21 mouse cellular contexts compared by ENCODE assay signal in the genomic region with DNA sequence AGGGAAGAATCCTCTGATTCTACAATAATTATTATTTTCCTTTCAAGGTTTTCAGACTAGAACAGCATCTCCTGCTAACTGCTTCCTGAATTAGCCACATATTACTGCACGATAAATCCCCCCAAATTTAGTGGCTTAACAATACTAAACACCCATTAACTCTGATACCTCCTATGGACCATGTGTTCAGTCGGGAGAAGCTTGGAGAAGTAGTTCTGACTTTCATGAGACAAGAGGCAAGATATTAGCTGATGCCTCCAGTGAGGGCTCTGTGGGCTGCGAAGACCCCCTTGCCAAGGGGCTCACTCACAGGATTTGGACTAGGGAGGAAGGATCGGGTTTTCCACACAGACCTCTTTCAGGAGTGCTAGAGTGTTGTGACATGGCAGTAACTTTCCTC.
A peak's percentile ranks its signal among the peaks of the same experiment; 100 is the strongest.
DNase-seq lines count a peak whose midpoint lies in the region; ATAC-seq lines count a peak whose summit lies in the region.
"Had no signal": no experiment of that assay in that cellular context is flagged by ENCODE, and none has a peak within 500 bp of the region (broad histone marks: within the 10 kb centered on the region; RNA-seq: fewer than 3 reads in every experiment).

No protein-coding gene starts in this region.

- no peak overlapping the region for H3K9ac ChIP-seq in midbrain, embryonic 11.5 days (ENCODE audit: low read length)
- H3K9ac ChIP-seq in midbrain, embryonic 13.5 days (replicated peaks) = no peak overlapping the region

- H3K9me3 ChIP-seq in heart, embryonic 10.5 days = no peaks in the 10 kb centered on the region
- no peaks in the 10 kb centered on the region for H3K9me3 ChIP-seq in midbrain, embryonic 11.5 days (ENCODE audit: control insufficient read depth, low read length)
- no peaks in the 10 kb centered on the region for H3K9me3 ChIP-seq in midbrain, embryonic 13.5 days
- H3K9me3 ChIP-seq: G1E had no signal

- H3K27me3 ChIP-seq in heart, embryonic 10.5 days (ENCODE audit: insufficient read depth, poor library complexity, severe bottlenecking) = no peaks in the 10 kb centered on the region
- no peaks in the 10 kb centered on the region for H3K27me3 ChIP-seq in midbrain, embryonic 11.5 days (ENCODE audit: control insufficient read depth, insufficient read depth, low read length)
- no peaks in the 10 kb centered on the region for H3K27me3 ChIP-seq in midbrain, embryonic 13.5 days
- H3K27me3 ChIP-seq: CH12.LX, Patski had no signal

- 83% methylated on average over 4 of the region's 4 CpGs for WGBS in heart, embryonic 10.5 days
- WGBS in midbrain, embryonic 11.5 days = 87% methylated on average over 4 of the region's 4 CpGs
- WGBS in midbrain, embryonic 13.5 days = 87% methylated on average over 4 of the region's 4 CpGs

- intact Hi-C loops in heart, postnatal 36 days (cut with DNase I) = no loop called here
- intact Hi-C loops in heart, postnatal 10 days (cut with DNase I) = no loop called here

- H3K36me3 ChIP-seq in heart, embryonic 10.5 days = no peaks in the 10 kb centered on the region
- no peaks in the 10 kb centered on the region for H3K36me3 ChIP-seq in midbrain, embryonic 11.5 days (ENCODE audit: control insufficient read depth, insufficient read depth, low read length)
- no peaks in the 10 kb centered on the region for H3K36me3 ChIP-seq in midbrain, embryonic 13.5 days
- H3K36me3 ChIP-seq: G1E had no signal

- ATAC-seq in midbrain, embryonic 11.5 days (ENCODE audit: low FRiP score) = no peak
- no peak for ATAC-seq in midbrain, embryonic 13.5 days
- ATAC-seq: activated CD4-positive, CD25-positive, alpha-beta regulatory T cell, adult 4 months; CD4-positive, CD25-positive, alpha-beta regulatory T cell, adult 4 months; Patski had no signal

- H3K4me2 ChIP-seq in midbrain, embryonic 11.5 days = no peak overlapping the region
- H3K4me2 ChIP-seq in midbrain, embryonic 13.5 days (replicated peaks) = no peak overlapping the region

- no peak overlapping the region for H3K27ac ChIP-seq in heart, embryonic 10.5 days
- H3K27ac ChIP-seq in midbrain, embryonic 11.5 days (ENCODE audit: low read depth, low read length) = no peak overlapping the region
- H3K27ac ChIP-seq in midbrain, embryonic 13.5 days = no peak overlapping the region

- peaks cover 9% of the 10 kb centered on the region; the same call in 1 of the 2 replicates for H3K4me1 ChIP-seq in heart, embryonic 10.5 days
- no peaks in the 10 kb centered on the region for H3K4me1 ChIP-seq in midbrain, embryonic 11.5 days (ENCODE audit: control insufficient read depth, insufficient read depth, low read length)
- H3K4me1 ChIP-seq in midbrain, embryonic 13.5 days (replicated peaks) = no peaks in the 10 kb centered on the region

- DNase-seq in heart, adult 11 months = peak; percentile 66
- no peak for DNase-seq in heart, postnatal 36 days
- peak; percentile 25 for DNase-seq in heart, embryonic 10.5 days (ENCODE audit: low spot score)
- no peak for DNase-seq in heart, postnatal 10 days
- peak; percentile 56 for DNase-seq in midbrain, embryonic 11.5 days (ENCODE audit: low spot score, missing footprints)
- DNase-seq: adrenal gland, adult 2 months; adrenal gland, adult 8-10 months; adrenal gland, postnatal 10 days; adrenal gland, postnatal 14 days; adrenal gland, postnatal 25 days; adrenal gland, postnatal 36 days; B cell, adult 2 months; cerebellum, adult 11 months; cerebellum, adult 11-12 months; cerebellum, adult 18-20 months had no signal

- no peak overlapping the region for H3K4me3 ChIP-seq in heart, embryonic 10.5 days
- H3K4me3 ChIP-seq in midbrain, embryonic 11.5 days (ENCODE audit: low read depth, low read length) = no peak overlapping the region
- H3K4me3 ChIP-seq in midbrain, embryonic 13.5 days (replicated peaks) = no peak overlapping the region

Comparison
In these comparisons a context has a peak if more than half of its experiments do, and no peak if none do; other contexts are left out.
1. DNase-seq: peak in heart, adult 11 months (single experiment), heart, embryonic 10.5 days (single experiment) and midbrain, embryonic 11.5 days (single experiment); none in heart, postnatal 36 days (0 of 2) and heart, postnatal 10 days (0 of 2).